Mouse (Mus musculus) testis, adult 2 months (tissue): Measurements from ENCODE around the gene Ssbp3.

Experiments
- CTCF ChIP-seq: fragments of 200-500 bp; IDR thresholded peaks from 2 replicates; pipeline ENCODE4 v1.5.1; 2012; ENCODE audit warnings: low read depth, mild to moderate bottlenecking, inconsistent platforms, low read length, moderate library complexity; ENCODE audit not compliant: control insufficient read depth, insufficient read depth, insufficient replicate concordance
- POLR2A ChIP-seq: fragments of 200-500 bp; IDR thresholded peaks from 2 replicates; pipeline ENCODE4 v1.6.1; 2012; ENCODE audit warnings: low read depth, mild to moderate bottlenecking, inconsistent platforms, low read length, moderate library complexity; ENCODE audit not compliant: control insufficient read depth

DNA sequence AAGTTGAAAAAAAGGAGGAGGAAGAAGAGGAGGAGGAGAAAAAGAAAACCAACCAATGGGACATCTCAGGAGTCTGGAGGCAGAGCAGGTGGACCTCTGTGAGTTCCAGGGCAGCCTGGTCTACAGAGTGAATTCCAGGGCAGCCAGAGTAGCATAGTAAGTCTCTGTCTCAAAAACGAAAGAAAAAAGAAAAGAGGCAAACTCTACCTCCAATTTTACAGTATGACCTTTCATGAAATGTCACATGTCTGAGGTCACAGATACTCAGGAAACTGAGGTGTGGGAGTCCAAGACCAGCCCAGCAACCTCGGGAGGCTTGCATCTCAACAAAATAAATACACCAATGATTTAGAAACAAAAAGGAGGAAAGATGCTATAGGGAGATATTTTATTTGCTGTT lies 27.4 kb upstream of the Ssbp3 start:
- no peak for TF ChIP-seq CTCF
- TF ChIP-seq POLR2A, result no peak
